Mouse (Mus musculus) natural killer cell, adult 2 months (primary cell): ENCODE measurements around the gene Hist2h3c1.
"Not testable (repeated sequence)": the region's sequence is repeated elsewhere in the genome, so short reads cannot be mapped to it uniquely, and the experiment has no call there.

Experiments
- DNase-seq, 2 experiments: peaks; one replicate each; pipeline ENCODE4 v3.0.0; 2022; ENCODE audit warnings: low spot score in 2 of 2

Gene Hist2h3c1

GRCm38 (mm10) chr3:96246427-96246856, at the start of gene Hist2h3c1:
Gene Hist2h3c1 (plus strand): TSS chr3:96246685.
- not testable (repeated sequence) for DNase-seq

GRCm38 (mm10) chr3:96197129-96197749, 49.2 kb upstream of the Hist2h3c1 start:
- peak; percentile 86 to 87 for DNase-seq

DNA sequence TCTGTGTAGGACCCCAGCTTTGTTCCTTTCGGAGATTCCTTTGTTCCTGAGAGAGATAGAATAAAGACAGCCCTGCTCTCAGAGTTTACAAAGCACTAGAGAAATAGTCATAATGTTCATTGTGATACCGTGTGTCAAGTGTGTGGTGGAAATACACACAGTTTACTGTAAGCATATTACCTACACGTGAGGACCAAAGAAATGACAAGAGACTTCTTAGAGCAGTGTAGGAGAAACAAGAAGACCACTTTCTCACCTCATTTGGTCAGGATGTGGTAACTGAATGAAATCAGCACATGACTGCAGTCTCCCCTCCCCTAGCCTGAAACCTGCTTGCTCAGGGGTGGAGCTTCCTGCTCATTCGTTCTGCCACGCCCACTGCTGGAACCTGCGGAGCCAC, 48.3 kb upstream of the Hist2h3c1 start:
- DNase-seq: peak; percentile 71

GRCm38 (mm10) chr3:96198601-96199251, 47.8 kb upstream of the Hist2h3c1 start:
- not testable (repeated sequence) for DNase-seq

DNA sequence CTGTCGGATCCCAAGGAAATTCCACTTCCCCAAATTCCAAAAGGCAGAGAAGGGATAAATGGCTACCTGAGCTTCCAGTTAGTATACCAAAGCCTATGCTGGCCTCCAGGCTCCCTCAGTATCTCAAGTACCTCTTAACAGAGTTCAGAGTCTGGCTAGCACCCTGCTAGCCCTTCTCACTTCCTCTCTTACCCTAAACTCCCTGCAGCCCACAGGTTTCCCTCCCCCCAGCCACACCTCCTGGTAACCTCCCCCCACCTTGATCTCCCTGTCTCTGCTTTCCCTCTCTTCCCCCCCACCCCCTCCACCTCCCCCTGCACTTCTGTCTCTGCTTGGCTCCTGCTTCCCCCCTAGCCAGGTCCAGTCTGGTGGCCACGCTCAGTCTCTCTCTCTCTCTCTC, 46.8 kb upstream of the Hist2h3c1 start:
- peak in 1 of 2 experiments; percentile 22 for DNase-seq

GRCm38 (mm10) chr3:96207819-96208218, 38.7 kb upstream of the Hist2h3c1 start:
- DNase-seq: no peak

GRCm38 (mm10) chr3:96209242-96209641, 37.2 kb upstream of the Hist2h3c1 start:
- no peak for DNase-seq

GRCm38 (mm10) chr3:96219191-96219641, 27.3 kb upstream of the Hist2h3c1 start:
- DNase-seq: peak; percentile 54 to 60

- peak; percentile 76 to 77 for DNase-seq
Observed at GRCm38 (mm10) chr3:96219661-96220130, 26.8 kb upstream of the Hist2h3c1 start, which contains the start of the genes Bola1 and Hist2h2ab. Gene Bola1 (minus strand): TSS chr3:96219709. Gene Hist2h2ab (plus strand): TSS chr3:96219865.

GRCm38 (mm10) chr3:96220131-96220764, 26.2 kb upstream of the Hist2h3c1 start:
- DNase-seq: not testable (repeated sequence)

DNA sequence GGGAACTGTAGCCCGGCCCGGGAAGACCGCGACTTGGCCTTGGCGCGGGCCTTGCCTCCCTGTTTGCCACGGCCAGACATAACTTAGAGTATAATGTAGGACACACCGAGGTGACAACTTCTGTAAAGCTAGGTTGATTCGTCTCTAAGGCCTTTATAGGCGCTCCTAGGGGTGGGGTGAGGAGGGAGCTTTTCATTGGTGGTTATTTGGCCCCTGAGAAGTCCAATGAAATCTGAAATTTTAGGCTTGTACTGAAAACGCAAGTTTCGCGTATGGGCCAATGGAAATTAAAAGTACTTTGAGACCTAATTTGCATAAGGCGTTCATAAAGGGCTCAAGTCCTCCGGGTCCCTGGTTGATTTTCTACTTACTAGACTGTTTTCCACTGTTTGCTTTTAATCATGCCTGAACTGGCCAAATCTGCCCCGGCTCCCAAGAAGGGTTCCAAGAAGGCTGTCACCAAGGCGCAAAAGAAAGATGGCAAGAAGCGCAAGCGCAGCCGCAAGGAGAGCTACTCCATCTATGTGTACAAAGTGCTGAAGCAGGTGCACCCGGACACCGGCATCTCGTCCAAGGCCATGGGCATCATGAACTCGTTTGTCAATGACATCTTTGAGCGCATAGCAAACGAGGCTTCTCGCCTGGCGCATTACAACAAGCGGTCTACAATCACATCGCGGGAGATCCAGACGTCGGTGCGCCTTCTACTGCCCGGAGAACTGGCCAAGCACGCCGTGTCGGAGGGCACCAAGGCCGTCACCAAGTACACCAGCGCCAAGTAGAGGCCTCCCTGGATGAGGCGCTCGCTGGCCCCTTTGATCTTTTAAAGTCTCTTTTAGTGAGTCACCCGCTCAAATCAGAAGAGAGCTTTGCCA, 25.5 kb upstream of the Hist2h3c1 start, which contains the start of the genes Hist2h2ac and Hist2h2be:
Hist2h2ac (minus strand) TSS at position 116 of the 875 bp plus-strand sequence.
Hist2h2be (plus strand) TSS at position 355 of the 875 bp plus-strand sequence.
- peak; percentile 84 to 88 for DNase-seq

DNA sequence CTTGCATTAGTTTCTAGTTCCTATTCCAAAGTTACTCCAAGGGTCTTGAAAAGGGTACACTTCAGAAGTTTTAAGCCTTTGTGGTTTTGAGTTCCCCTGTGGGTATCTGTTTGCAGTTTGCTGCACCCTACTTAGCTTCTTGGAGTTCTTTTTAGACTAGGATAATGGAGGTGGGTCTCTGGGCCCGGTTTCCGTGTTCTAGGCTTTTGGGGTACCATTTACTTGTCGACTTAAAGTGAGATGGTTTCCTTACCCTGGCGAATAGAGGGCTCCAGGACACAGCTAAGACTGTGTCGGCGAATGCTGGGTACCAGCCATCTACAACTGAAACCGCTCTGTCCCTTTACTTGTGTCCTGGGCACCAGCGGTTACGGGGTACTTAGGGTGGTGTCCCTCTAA, 24.8 kb upstream of the Hist2h3c1 start:
- DNase-seq: no peak

DNA sequence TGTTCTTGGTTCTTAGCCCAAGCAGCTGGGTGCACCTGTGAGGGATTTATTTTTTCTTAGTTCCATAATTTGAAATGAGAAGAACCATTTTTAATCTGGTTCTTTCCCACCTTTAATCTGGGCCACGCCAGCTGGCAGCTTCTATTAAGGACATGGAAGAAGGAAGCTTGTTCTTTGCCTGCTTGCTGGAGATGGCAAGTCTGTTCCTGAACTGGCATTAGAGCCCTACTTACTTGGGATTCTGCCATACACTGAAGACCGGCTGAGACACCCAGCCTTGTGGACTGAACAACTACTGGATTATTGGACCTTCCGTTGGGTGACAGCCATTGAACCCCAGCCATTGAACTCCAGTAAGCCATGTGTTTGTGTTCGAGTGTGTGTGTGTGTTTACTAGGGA, 23.7 kb upstream of the Hist2h3c1 start:
- no peak for DNase-seq

DNA sequence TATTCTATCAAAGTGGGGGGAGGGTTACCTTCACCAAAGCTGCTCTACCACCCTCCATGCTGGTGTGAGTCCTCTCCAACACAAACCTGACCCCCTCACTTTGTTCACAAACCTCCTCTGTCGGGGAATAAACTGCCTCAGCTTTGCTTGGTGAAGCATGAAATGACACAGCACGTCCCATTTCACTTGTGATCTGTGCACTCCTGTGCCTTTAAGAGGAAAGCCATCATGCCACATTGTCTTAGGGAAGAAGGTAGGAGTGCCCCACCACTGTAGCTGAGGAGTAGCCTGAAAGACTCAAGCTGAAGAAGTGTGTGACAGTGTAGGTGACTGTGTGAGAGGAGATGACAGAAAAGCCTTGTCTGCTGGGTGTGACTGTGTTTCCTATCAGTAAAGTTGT, 21.1 kb upstream of the Hist2h3c1 start:
- no peak for DNase-seq

DNA sequence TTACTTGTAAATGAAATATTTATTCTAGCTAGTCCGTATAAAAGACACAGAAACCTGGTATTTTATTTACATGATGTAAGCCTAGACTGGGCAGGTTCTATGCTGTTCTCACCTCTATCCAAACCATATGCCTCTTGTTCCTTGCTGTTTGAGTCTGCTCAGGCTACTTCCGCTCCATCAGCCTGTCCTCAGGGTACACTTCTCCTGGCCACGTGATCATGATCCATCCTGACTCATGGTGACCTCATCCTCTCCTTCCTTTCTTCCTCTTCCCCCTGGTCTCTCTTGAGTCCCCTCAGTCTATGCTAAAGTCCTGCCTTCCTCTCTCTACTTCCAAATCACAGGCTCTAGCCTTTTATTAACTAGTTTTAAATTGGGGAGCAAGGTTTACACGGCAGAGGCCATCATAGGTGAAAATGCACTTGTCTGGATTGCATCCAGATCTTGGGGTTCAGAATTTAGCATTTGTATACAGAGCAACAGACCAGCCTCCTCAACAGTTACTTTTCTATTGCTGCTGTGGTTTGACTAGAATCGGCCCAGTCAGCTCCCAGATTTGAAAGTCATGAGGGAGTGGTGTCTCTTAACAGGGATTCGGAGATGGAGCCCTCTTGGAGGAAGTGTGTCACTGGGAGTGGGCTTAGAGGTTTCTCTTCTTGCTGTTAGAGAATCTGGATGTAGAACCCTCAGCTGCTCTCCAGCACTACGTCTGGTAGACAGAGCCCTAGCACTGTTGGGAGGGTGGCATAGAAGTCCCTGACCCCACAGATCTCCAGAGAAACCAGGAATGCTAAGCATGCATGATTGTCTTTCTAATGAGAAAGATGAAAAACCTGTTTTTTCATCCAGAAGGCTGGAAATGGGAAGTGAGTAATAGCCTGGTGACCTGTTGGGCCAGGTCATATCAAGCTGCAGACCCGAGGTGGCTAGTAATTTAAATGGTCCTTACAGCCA, 19.5 kb upstream of the Hist2h3c1 start:
- no peak for DNase-seq

GRCm38 (mm10) chr3:96228828-96229227, 17.7 kb upstream of the Hist2h3c1 start:
- no peak for DNase-seq

DNA sequence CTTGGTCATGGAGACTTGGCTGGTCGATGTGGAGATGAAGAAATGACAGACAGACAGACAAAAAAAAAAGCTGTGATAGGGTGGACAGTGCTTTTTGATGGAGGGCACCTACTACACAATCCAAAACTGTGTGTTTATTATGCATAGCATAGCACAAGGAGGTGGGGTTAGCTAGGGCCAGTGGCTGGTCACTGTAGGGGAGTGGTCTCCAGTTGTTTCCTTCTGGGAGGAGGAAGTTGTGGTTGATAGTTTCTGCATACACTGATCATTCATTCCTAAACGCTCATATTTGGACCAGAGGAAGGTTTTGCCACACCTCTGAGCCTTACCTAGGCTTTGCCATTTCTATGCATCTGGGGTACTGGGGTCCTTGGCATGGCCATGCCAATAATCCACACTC, 16.1 kb upstream of the Hist2h3c1 start:
- no peak for DNase-seq

GRCm38 (mm10) chr3:96230910-96231757, 15.4 kb upstream of the Hist2h3c1 start:
- DNase-seq: no peak

GRCm38 (mm10) chr3:96231758-96232120, 14.7 kb upstream of the Hist2h3c1 start:
- no peak for DNase-seq
